Mouse (Mus musculus) spleen, adult 2 months (tissue): Measurements from ENCODE around the gene Ffar4. TPM values are rescaled to one million over a fixed set of nuclear protein-coding genes. Genes with fewer than 3 reads are reported as not detected.
A peak's percentile ranks its signal among the peaks of the same experiment; 100 is the strongest.

Experiments used
- DNase-seq, 2 experiments: peaks; one replicate each; pipeline versions ENCODE4 v3.0.0 to v3.0.0-alpha.2; 2012 to 2021; ENCODE audit warnings: low spot score in 2 of 2, low read depth in 1 of 2
- H3K27ac ChIP-seq: fragments of 200-500 bp; 2 replicates; pipeline ENCODE4 v1.5.1; 2012; ENCODE audit warnings: low read length, inconsistent platforms; ENCODE audit not compliant: insufficient read depth
- H3K27me3 ChIP-seq: fragments of 200-500 bp; 2 replicates; pipeline ENCODE4 v1.6.1; 2012; ENCODE audit warnings: mild to moderate bottlenecking, moderate library complexity, low read length, inconsistent platforms; ENCODE audit not compliant: control insufficient read depth, insufficient read depth
- H3K36me3 ChIP-seq: fragments of 200-500 bp; 2 replicates; pipeline ENCODE4 v1.6.1; 2012; ENCODE audit warnings: mild to moderate bottlenecking, low read length, inconsistent platforms; ENCODE audit not compliant: control insufficient read depth, insufficient read depth
- H3K4me1 ChIP-seq: fragments of 200-500 bp; 2 replicates; pipeline ENCODE4 v1.6.1; 2011; ENCODE audit warnings: inconsistent platforms; ENCODE audit not compliant: control insufficient read depth, insufficient read depth, insufficient read length
- H3K4me3 ChIP-seq: fragments of 200-500 bp; 2 replicates; pipeline ENCODE4 v1.5.1; 2011; ENCODE audit warnings: mild to moderate bottlenecking, inconsistent platforms; ENCODE audit not compliant: insufficient read depth, insufficient read length; ENCODE audit errors: extremely low read depth
- CTCF ChIP-seq: fragments of 200-500 bp; IDR thresholded peaks from 2 replicates; pipeline ENCODE4 v1.5.1; 2011; ENCODE audit warnings: mild to moderate bottlenecking, inconsistent platforms; ENCODE audit not compliant: insufficient read depth, insufficient read length, insufficient replicate concordance; ENCODE audit errors: extremely low read depth
- POLR2A ChIP-seq: fragments of 200-500 bp; IDR thresholded peaks from 2 replicates; pipeline ENCODE4 v1.6.1; 2011; ENCODE audit warnings: low read depth, low read length, inconsistent platforms
- WGBS: fragments of 180-500 bp; shearing (Covaris S2); methylation state at CpG from one replicate; pipeline ENCODE4 v1.1.7; 2018; 5-methylcytosine and 5-hydroxymethylcytosine counted together
- polyA plus RNA-seq: library from polyadenylated mRNA; depleted of rRNA; stranded (reverse); fragments of >200 nt; gene quantifications from 2 replicates; pipeline ENCODE4 v1.2.3, GENCODE M21; 2012; rRNA removed

Ffar4 gene
- 2.9 and 3.6 TPM in 2 replicates for polyA plus RNA-seq

DNA sequence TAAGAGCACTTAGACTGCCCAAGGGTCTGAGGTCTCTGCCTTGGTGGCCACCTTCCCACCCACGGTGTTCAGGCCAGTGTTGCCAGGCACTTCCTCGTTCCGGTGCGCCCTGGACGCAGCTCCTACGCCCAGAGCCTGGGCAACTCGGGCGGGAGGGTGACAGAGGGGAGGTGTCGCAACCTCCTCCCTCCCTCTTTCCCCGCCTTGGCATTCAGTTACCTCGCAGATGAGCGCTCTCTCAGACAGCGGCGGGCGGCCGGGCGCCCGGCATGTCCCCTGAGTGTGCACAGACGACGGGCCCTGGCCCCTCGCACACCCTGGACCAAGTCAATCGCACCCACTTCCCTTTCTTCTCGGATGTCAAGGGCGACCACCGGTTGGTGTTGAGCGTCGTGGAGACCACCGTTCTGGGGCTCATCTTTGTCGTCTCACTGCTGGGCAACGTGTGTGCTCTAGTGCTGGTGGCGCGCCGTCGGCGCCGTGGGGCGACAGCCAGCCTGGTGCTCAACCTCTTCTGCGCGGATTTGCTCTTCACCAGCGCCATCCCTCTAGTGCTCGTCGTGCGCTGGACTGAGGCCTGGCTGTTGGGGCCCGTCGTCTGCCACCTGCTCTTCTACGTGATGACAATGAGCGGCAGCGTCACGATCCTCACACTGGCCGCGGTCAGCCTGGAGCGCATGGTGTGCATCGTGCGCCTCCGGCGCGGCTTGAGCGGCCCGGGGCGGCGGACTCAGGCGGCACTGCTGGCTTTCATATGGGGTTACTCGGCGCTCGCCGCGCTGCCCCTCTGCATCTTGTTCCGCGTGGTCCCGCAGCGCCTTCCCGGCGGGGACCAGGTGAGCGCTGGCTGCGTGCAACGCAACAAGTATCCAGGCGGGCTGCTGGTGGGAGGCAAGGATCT is at the start of gene Ffar4:
Ffar4 (plus strand) TSS at position 214 of the 901 bp plus-strand sequence.
- DNase-seq: no peak
- 3% methylated on average over 77 of the region's 77 CpGs for WGBS
- no peak within 1 kb of the TSS for H3K27ac ChIP-seq
- H3K27me3 ChIP-seq: peaks cover 13% of the 10 kb centered on the region
- H3K36me3 ChIP-seq: no peaks in the 10 kb centered on the region
- H3K4me1 ChIP-seq: peaks cover 4% of the 10 kb centered on the region; the same call in 1 of the 2 replicates
- no peak within 1 kb of the TSS; the same call in 1 of the 2 replicates for H3K4me3 ChIP-seq
- TF ChIP-seq POLR2A (no peak), CTCF (no peak)

DNA sequence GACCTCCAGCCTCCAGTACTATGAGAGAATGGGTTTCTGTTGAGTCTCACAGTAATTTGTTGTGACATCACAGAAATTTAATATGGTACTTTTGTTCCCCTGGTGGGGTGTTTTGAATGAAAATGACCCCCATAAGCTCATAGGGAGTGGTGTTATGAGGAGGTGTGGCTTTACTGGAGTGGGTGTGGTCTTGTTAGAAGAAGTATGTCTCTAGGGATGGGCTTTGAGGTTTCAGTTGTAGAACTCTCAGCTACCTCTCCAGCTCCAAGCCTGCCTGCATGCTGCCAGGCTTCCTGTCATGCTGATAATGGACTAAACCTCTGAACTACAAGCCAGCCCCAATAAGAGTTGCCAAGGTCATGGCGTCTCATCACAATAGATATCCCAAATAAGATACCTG is 47.2 kb upstream of the Ffar4 start:
- DNase-seq: no peak
- no peak for TF ChIP-seq POLR2A
- TF ChIP-seq CTCF: no peak
- no peaks in the 10 kb centered on the region for H3K36me3 ChIP-seq
- 63% methylated on average over 1 of the region's 1 CpGs for WGBS
- H3K4me1 ChIP-seq: peaks cover 5% of the 10 kb centered on the region; the same call in 1 of the 2 replicates
- H3K27ac ChIP-seq: no peak overlapping the region
- H3K4me3 ChIP-seq: no peak overlapping the region
- no peaks in the 10 kb centered on the region; the same call in 1 of the 2 replicates for H3K27me3 ChIP-seq

DNA sequence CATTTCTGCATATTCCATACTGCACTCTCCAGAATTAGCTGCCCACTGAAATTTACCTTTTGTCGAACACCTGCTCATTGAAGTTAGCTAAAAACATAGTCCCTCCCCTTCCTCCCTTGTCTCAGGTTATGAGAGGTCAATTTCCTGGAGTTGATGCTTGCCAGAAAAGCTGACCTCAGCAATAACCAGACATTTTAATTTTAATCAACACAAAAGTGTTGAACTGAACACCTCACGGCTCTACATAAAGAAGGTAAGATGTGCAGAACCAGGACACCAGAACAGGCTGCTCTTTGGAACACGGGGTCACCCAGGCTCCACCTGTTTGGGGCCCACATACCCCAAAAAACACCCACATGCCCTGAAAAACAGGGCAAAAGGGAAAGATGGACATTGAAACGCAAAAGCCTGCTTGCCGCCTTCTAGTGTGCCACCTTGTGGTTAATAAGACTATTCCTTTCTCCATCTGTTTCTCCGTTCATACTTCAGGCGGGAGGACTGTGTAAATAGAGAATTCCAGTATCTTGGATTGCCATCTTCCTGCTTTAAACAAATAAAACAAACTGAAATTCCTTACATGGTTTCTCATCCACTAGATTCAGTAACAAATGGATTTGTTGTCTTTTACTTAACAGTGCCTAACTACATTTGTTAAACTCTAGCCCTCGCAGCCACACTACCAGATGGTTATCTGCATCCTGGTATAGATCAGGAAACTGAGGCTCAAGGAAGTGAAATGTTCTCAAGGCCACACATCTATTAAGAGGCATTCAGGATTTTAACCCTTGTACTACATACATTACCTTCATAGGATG is 43.4 kb upstream of the Ffar4 start:
- no peaks in the 10 kb centered on the region for H3K27me3 ChIP-seq
- no peak overlapping the region for H3K27ac ChIP-seq
- TF ChIP-seq POLR2A (no peak), CTCF (peak; percentile 1; the same call in 1 of the 2 replicates)
- H3K4me3 ChIP-seq: peak overlapping the region; percentile 78; the same call in 1 of the 2 replicates
- no peak for DNase-seq
- peaks cover 5% of the 10 kb centered on the region; the same call in 1 of the 2 replicates for H3K4me1 ChIP-seq
- no peaks in the 10 kb centered on the region for H3K36me3 ChIP-seq
- WGBS: 20% methylated on average over 8 of the region's 8 CpGs

DNA sequence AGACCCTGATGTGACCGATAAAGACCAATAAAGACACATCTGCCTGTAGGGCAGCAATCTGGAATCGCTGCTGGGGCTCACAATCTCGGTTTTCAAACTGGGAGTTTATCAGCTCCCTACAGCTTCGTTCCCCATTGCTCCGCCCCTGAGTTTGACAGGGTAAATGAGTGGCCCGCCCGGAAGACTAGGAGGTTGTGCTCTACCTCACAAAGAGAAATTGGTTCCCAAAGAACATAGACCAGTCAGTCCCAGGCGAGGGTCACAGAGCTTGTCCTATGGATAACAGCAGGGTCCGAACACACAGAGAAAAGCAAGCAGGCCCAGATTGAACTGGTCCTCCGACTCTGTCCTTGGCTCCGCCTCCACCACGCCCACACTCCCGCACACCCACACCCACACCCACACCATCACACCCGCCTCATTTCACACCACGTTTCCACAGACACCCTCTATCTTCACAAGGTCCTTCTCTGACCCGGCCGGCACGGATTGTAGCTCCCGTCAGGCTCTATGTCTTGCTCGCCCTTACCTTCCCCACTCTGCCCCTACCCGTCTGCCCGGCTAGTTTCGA is 42.6 kb upstream of the Ffar4 start:
- Histone ChIP-seq H3K4me3 (peak overlapping the region; percentile 78), H3K4me1 (peaks cover 5% of the 10 kb centered on the region; the same call in 1 of the 2 replicates), H3K27ac (peak overlapping the region; percentile 26; the same call in 1 of the 2 replicates), H3K27me3 (no peaks in the 10 kb centered on the region), H3K36me3 (no peaks in the 10 kb centered on the region)
- TF ChIP-seq CTCF (no peak), POLR2A (no peak)
- WGBS: under 1% methylated on average over 23 of the region's 23 CpGs
- no peak for DNase-seq

- 1% methylated on average over 36 of the region's 36 CpGs for WGBS
- peak within 1 kb of the TSS; percentile 26; the same call in 1 of the 2 replicates for H3K27ac ChIP-seq
- no peaks in the 10 kb centered on the region for H3K36me3 ChIP-seq
- peaks cover 5% of the 10 kb centered on the region; the same call in 1 of the 2 replicates for H3K4me1 ChIP-seq
- TF ChIP-seq POLR2A: no peak
- no peak for TF ChIP-seq CTCF
- H3K27me3 ChIP-seq: no peaks in the 10 kb centered on the region
- peak within 1 kb of the TSS; percentile 96 for H3K4me3 ChIP-seq
- DNase-seq: peak; percentile 96 to 97
Measured at GRCm38 (mm10) chr19:38054720-38055192, 42.1 kb upstream of the Ffar4 start, which contains the start of gene Cep55. Gene Cep55 (plus strand): TSS chr19:38055011.

- 10% methylated on average over 6 of the region's 6 CpGs for WGBS
- H3K27me3 ChIP-seq: no peaks in the 10 kb centered on the region
- TF ChIP-seq POLR2A (no peak), CTCF (no peak)
- no peaks in the 10 kb centered on the region for H3K36me3 ChIP-seq
- no peak overlapping the region for H3K4me3 ChIP-seq
- peaks cover 5% of the 10 kb centered on the region; the same call in 1 of the 2 replicates for H3K4me1 ChIP-seq
- no peak overlapping the region for H3K27ac ChIP-seq
- no peak for DNase-seq
Measured at GRCm38 (mm10) chr19:38055798-38056197, 41.1 kb upstream of the Ffar4 start.
